10 mouse cellular contexts compared by ENCODE assay signal in genomic region chr10:67539401-67539730, GRCm38 (mm10). TPM values are rescaled to one million over a fixed set of nuclear protein-coding genes. Genes with fewer than 3 reads are reported as not detected.
DNase-seq lines count a peak whose midpoint lies in the region; ATAC-seq and TF ChIP-seq lines count a peak whose summit lies in the region.
"Had no signal": no experiment of that assay in that cellular context is flagged by ENCODE, and none has a peak within 500 bp of the region (broad histone marks: within the 10 kb centered on the region; RNA-seq: fewer than 3 reads in every experiment).

No protein-coding gene starts in this region.

- peaks cover 43% of the 10 kb centered on the region for H3K4me1 ChIP-seq in forebrain, embryonic 16.5 days (replicated peaks; ENCODE audit: control insufficient read depth, insufficient read depth, low read length)
- peaks cover 53% of the 10 kb centered on the region for H3K4me1 ChIP-seq in midbrain, embryonic 15.5 days

- WGBS in forebrain, embryonic 16.5 days = 47% methylated on average over 6 of the region's 6 CpGs
- WGBS in midbrain, embryonic 15.5 days = 22% methylated on average over 6 of the region's 6 CpGs

- H3K27me3 ChIP-seq in forebrain, embryonic 16.5 days (replicated peaks; ENCODE audit: control insufficient read depth, insufficient read depth, low read length) = peaks cover 79% of the 10 kb centered on the region
- peaks cover 77% of the 10 kb centered on the region for H3K27me3 ChIP-seq in midbrain, embryonic 15.5 days (replicated peaks)

- H3K9ac ChIP-seq in forebrain, embryonic 16.5 days (replicated peaks; ENCODE audit: low read depth, low read length) = no peak overlapping the region
- H3K9ac ChIP-seq in midbrain, embryonic 15.5 days = no peak overlapping the region

- H3K36me3 ChIP-seq in forebrain, embryonic 16.5 days (ENCODE audit: control insufficient read depth, insufficient read depth) = no peaks in the 10 kb centered on the region
- H3K36me3 ChIP-seq in midbrain, embryonic 15.5 days (replicated peaks) = no peaks in the 10 kb centered on the region

- H3K4me2 ChIP-seq in forebrain, embryonic 16.5 days (ENCODE audit: low read length) = no peak overlapping the region; the same call in 1 of the 2 replicates
- H3K4me2 ChIP-seq in midbrain, embryonic 15.5 days = peak overlapping the region; percentile 88

- peak overlapping the region; percentile 72 for H3K4me3 ChIP-seq in left cerebral cortex, adult 2 months
- peak overlapping the region; percentile 33 for H3K4me3 ChIP-seq in forebrain, embryonic 16.5 days (replicated peaks; ENCODE audit: low read length)
- H3K4me3 ChIP-seq in midbrain, embryonic 15.5 days = 0 out of 2 replicates have a peak overlapping the region, but pooled peaks have one; percentile 51

- peak; percentile 4 for DNase-seq in CD4-positive, CD25-positive, alpha-beta regulatory T cell, adult 2 months (ENCODE audit: low read depth, low spot score)
- no peak for DNase-seq in left cerebral cortex, adult 2 months (ENCODE audit: extremely low spot score in 1 of 2, low spot score in 2 of 2)
- DNase-seq in left cerebral cortex, postnatal 36 days (ENCODE audit: low spot score in 2 of 2) = no peak
- DNase-seq in testis, postnatal 14 days (ENCODE audit: low spot score) = no peak
- no peak for DNase-seq in adrenal gland, postnatal 14 days
- DNase-seq: adrenal gland, postnatal 36 days; cerebellum, adult 9-11 months had no signal

- ATAC-seq in CD4-positive, CD25-positive, alpha-beta regulatory T cell, adult 4 months = no peak
- no peak for ATAC-seq in forebrain, embryonic 16.5 days
- no peak for ATAC-seq in midbrain, embryonic 15.5 days (replicated peaks)

- TF ChIP-seq CTCF in left cerebral cortex, adult 2 months (IDR thresholded peaks at IDR 0.05) = no peak

- H3K9me3 ChIP-seq in forebrain, embryonic 16.5 days (ENCODE audit: control insufficient read depth, low read length) = no peaks in the 10 kb centered on the region
- no peaks in the 10 kb centered on the region for H3K9me3 ChIP-seq in midbrain, embryonic 15.5 days

- intact Hi-C loops in left cerebral cortex, adult 2 months (cut with DNase I) = loop anchor here (1.0 to 10.0 kb wide), 5 partner anchors 8 to 635 kb away; no protein-coding TSS in a partner anchor
- intact Hi-C loops in left cerebral cortex, postnatal 36 days (cut with DNase I) = loop anchor here (5.0 kb wide), 1 partner anchor 318 kb away; no protein-coding TSS in a partner anchor

- no peak overlapping the region for H3K27ac ChIP-seq in left cerebral cortex, adult 2 months
- H3K27ac ChIP-seq in forebrain, embryonic 16.5 days (ENCODE audit: low read length) = no peak overlapping the region
- no peak overlapping the region for H3K27ac ChIP-seq in midbrain, embryonic 15.5 days

RNA-seq across cellular contexts. Expression of gene Egr2, which starts 4.1 kb away (rescaled TPM):
- 10 to 100 TPM; 49.2 to 69.1 TPM for polyA plus RNA-seq in CD4-positive, CD25-positive, alpha-beta regulatory T cell, adult 4 months (2017; shearing (Covaris generic))
- total RNA-seq in left cerebral cortex, adult 2 months (2021) = 10 to 100 TPM; 14.2 to 30.7 TPM
- total RNA-seq in left cerebral cortex, postnatal 36 days (2021) = 10 to 100 TPM in 1 of 2 experiments, 1 to 10 TPM in 1; 9.6 to 22.9 TPM
- 0.23 and 0.35 TPM in 2 replicates for polyA plus RNA-seq in forebrain, embryonic 16.5 days (2015; fragmentation: Nextera tagmentation; extraction: Ambion mirVana)
- 0.29 and 0.72 TPM in 2 replicates for polyA plus RNA-seq in midbrain, embryonic 15.5 days (2015; fragmentation: Nextera tagmentation; extraction: Ambion mirVana)
- total RNA-seq in adrenal gland, postnatal 14 days (2021) = 1.2 and 2.6 TPM in 2 replicates

RNA-seq across cellular contexts. Expression of gene Ado, which starts 9.4 kb away (rescaled TPM):
- polyA plus RNA-seq in CD4-positive, CD25-positive, alpha-beta regulatory T cell, adult 4 months (2017; shearing (Covaris generic)) = 10 to 100 TPM; 46.6 to 51.0 TPM
- total RNA-seq in left cerebral cortex, adult 2 months (2021) = 10 to 100 TPM; 36.6 to 37.7 TPM
- total RNA-seq in left cerebral cortex, postnatal 36 days (2021) = 10 to 100 TPM; 36.7 to 39.9 TPM
- 76.3 and 88.1 TPM in 2 replicates for polyA plus RNA-seq in forebrain, embryonic 16.5 days (2015; fragmentation: Nextera tagmentation; extraction: Ambion mirVana)
- 73.8 and 76.5 TPM in 2 replicates for polyA plus RNA-seq in midbrain, embryonic 15.5 days (2015; fragmentation: Nextera tagmentation; extraction: Ambion mirVana)
- total RNA-seq in adrenal gland, postnatal 14 days (2021) = 24.2 and 25.9 TPM in 2 replicates
